Mouse (Mus musculus): ENCODE results near the gene Gm49673. TPM values are rescaled to one million over a fixed set of nuclear protein-coding genes. Genes with fewer than 3 reads are reported as not detected.
"Not testable (repeated sequence)": the region's sequence is repeated elsewhere in the genome, so short reads cannot be mapped to it uniquely, and the experiment has no call there.

Gene Gm49673
- total and polyA plus RNA-seq, 2 experiments from 2014 or later, result 0.35 to 6.0 TPM

- 38% methylated on average over 2 of the region's 3 CpGs for WGBS
- TF ChIP-seq CTCF (IDR thresholded peaks at IDR 0.05; ENCODE audit: low read depth), result peak; percentile 55
- DNase-seq (ENCODE audit: low spot score), result peak; percentile 34
These were observed 13.4 kb upstream of the Gm49673 start for GRCm38 (mm10) chr17:8160969-8161368.

GRCm38 (mm10) chr17:8158627-8159026 lies 11.0 kb upstream of the Gm49673 start:
- ATAC-seq; H3K4me2 ChIP-seq (ENCODE audit: low read depth, low read length): not testable (repeated sequence)

More at GRCm38 (mm10) chr17:8160969-8161368, 13.4 kb upstream of the Gm49673 start:
- H3K4me2 ChIP-seq (ENCODE audit: low read depth, low read length); ATAC-seq; H3K27me3 ChIP-seq (ENCODE audit: insufficient read depth, low read length); H3K36me3 ChIP-seq (ENCODE audit: insufficient read depth, low read length); H3K9ac ChIP-seq (replicated peaks; ENCODE audit: low read length); H3K27ac ChIP-seq; H3K4me3 ChIP-seq (ENCODE audit: low read length); H3K9me3 ChIP-seq (ENCODE audit: low read length); H3K4me1 ChIP-seq (ENCODE audit: insufficient read depth, low read length): not testable (repeated sequence)

DNA sequence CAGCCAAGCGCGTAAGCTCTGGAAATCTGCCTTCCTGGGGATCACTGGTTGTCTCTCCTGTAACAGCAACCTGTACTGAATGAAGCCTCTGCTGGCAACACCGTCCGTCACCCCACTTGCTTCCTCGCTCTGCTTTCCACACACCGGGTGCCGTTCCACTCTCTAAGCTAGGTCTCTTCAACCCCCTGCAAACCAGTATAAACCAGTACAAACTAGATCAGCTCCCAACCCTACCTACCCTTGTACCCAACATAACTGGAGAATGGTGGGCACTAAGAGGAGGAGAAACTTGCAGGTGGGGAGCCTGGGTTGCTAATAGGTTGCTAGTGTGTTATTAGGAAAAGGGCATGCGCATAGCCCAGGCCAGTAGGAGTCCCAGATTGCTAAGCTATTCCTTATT lies 8.4 kb upstream of the Gm49673 start:
- not testable (repeated sequence) for H3K4me1 ChIP-seq (ENCODE audit: insufficient read depth, low read length); H3K9ac ChIP-seq (replicated peaks; ENCODE audit: low read length); H3K9me3 ChIP-seq (ENCODE audit: low read length); H3K4me3 ChIP-seq (ENCODE audit: low read length); H3K36me3 ChIP-seq (ENCODE audit: insufficient read depth, low read length); H3K4me2 ChIP-seq (ENCODE audit: low read depth, low read length); H3K27ac ChIP-seq; ATAC-seq; DNase-seq (ENCODE audit: low spot score); H3K27me3 ChIP-seq (ENCODE audit: insufficient read depth, low read length)
- no CpG with 5 or more reads among the region's 8 CpGs for WGBS

More at GRCm38 (mm10) chr17:8158627-8159026, 11.0 kb upstream of the Gm49673 start:
- not testable (repeated sequence) for H3K36me3 ChIP-seq (ENCODE audit: insufficient read depth, low read length); H3K27me3 ChIP-seq (ENCODE audit: insufficient read depth, low read length); H3K4me1 ChIP-seq (ENCODE audit: insufficient read depth, low read length); H3K9me3 ChIP-seq (ENCODE audit: low read length); H3K27ac ChIP-seq; H3K9ac ChIP-seq (replicated peaks; ENCODE audit: low read length); H3K4me3 ChIP-seq (ENCODE audit: low read length); DNase-seq (ENCODE audit: low spot score)
- no CpG with 5 or more reads among the region's 1 CpGs for WGBS

GRCm38 (mm10) chr17:8155010-8155409 lies 7.4 kb upstream of the Gm49673 start:
- 85% methylated on average over 7 of the region's 7 CpGs for WGBS
- not testable (repeated sequence) for H3K4me3 ChIP-seq (ENCODE audit: low read length); H3K27me3 ChIP-seq (ENCODE audit: insufficient read depth, low read length); DNase-seq (ENCODE audit: low spot score); H3K36me3 ChIP-seq (ENCODE audit: insufficient read depth, low read length); H3K4me2 ChIP-seq (ENCODE audit: low read depth, low read length); H3K9me3 ChIP-seq (ENCODE audit: low read length); H3K9ac ChIP-seq (replicated peaks; ENCODE audit: low read length); ATAC-seq; H3K4me1 ChIP-seq (ENCODE audit: insufficient read depth, low read length); H3K27ac ChIP-seq

DNA sequence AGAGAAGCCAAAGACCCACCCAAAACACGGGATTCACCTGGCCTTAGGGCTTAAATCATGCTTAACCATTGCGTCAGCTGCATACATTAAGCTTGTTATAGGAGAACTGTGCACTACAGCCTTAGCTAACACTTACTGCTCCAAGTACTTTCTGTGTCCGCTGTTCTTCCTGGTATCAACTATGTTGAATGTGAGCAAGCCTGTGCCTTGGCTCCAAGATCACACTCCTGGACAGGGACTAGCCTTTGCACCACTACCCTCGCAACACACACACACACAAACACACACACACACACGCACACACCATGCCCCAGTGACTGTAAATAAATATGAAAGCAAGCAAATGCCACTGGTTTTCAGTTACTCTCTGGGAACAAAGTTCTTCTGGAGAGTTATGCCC lies 657 bp downstream of the Gm49673 start:
- H3K36me3 ChIP-seq (ENCODE audit: insufficient read depth, low read length); H3K27me3 ChIP-seq (ENCODE audit: insufficient read depth, low read length); H3K27ac ChIP-seq; H3K9me3 ChIP-seq (ENCODE audit: low read length); ATAC-seq; DNase-seq (ENCODE audit: low spot score); H3K4me1 ChIP-seq (ENCODE audit: insufficient read depth, low read length); H3K9ac ChIP-seq (replicated peaks; ENCODE audit: low read length): not testable (repeated sequence)
- Histone ChIP-seq H3K4me2 (ENCODE audit: low read depth, low read length) (peak overlapping the region; percentile 56), H3K4me3 (ENCODE audit: low read length) (peak overlapping the region; percentile 44)
- 10% methylated on average over 5 of the region's 5 CpGs for WGBS

GRCm38 (mm10) chr17:8143802-8144673 lies 3.5 kb downstream of the Gm49673 start:
- DNase-seq (ENCODE audit: low spot score), result peak; percentile 0
- 44% methylated on average over 13 of the region's 14 CpGs for WGBS
- H3K4me1 ChIP-seq (ENCODE audit: insufficient read depth, low read length); H3K27ac ChIP-seq; H3K4me2 ChIP-seq (ENCODE audit: low read depth, low read length); H3K36me3 ChIP-seq (ENCODE audit: insufficient read depth, low read length); H3K4me3 ChIP-seq (ENCODE audit: low read length); H3K9ac ChIP-seq (replicated peaks; ENCODE audit: low read length); H3K9me3 ChIP-seq (ENCODE audit: low read length); H3K27me3 ChIP-seq (ENCODE audit: insufficient read depth, low read length): not testable (repeated sequence)
- ATAC-seq, result peak; percentile 19

- peak; percentile 2 for DNase-seq (ENCODE audit: low spot score)
- not testable (repeated sequence) for H3K4me3 ChIP-seq (ENCODE audit: low read length)
- 57% methylated on average over 3 of the region's 3 CpGs for WGBS
These were observed 7.4 kb downstream of the Gm49673 start for GRCm38 (mm10) chr17:8140210-8140609.

GRCm38 (mm10) chr17:8138116-8138515 lies 9.5 kb downstream of the Gm49673 start:
- H3K27me3 ChIP-seq (ENCODE audit: insufficient read depth, low read length); DNase-seq (ENCODE audit: low spot score); H3K4me1 ChIP-seq (ENCODE audit: insufficient read depth, low read length); H3K4me3 ChIP-seq (ENCODE audit: low read length); H3K27ac ChIP-seq; H3K9ac ChIP-seq (replicated peaks; ENCODE audit: low read length); H3K36me3 ChIP-seq (ENCODE audit: insufficient read depth, low read length); H3K4me2 ChIP-seq (ENCODE audit: low read depth, low read length); ATAC-seq; H3K9me3 ChIP-seq (ENCODE audit: low read length): not testable (repeated sequence)
- WGBS, result 84% methylated on average over 5 of the region's 5 CpGs

More at GRCm38 (mm10) chr17:8140210-8140609, 7.4 kb downstream of the Gm49673 start:
- H3K27me3 ChIP-seq (ENCODE audit: insufficient read depth, low read length); H3K4me2 ChIP-seq (ENCODE audit: low read depth, low read length); H3K27ac ChIP-seq; H3K4me1 ChIP-seq (ENCODE audit: insufficient read depth, low read length); H3K9me3 ChIP-seq (ENCODE audit: low read length); H3K36me3 ChIP-seq (ENCODE audit: insufficient read depth, low read length); H3K9ac ChIP-seq (replicated peaks; ENCODE audit: low read length): not testable (repeated sequence)
- peak; percentile 39; the same call in 1 of the 2 replicates for ATAC-seq

- not testable (repeated sequence) for H3K4me1 ChIP-seq (ENCODE audit: insufficient read depth, low read length); H3K9me3 ChIP-seq (ENCODE audit: low read length); DNase-seq (ENCODE audit: low spot score); H3K27ac ChIP-seq; H3K27me3 ChIP-seq (ENCODE audit: insufficient read depth, low read length); H3K4me3 ChIP-seq (ENCODE audit: low read length); H3K9ac ChIP-seq (replicated peaks; ENCODE audit: low read length); H3K36me3 ChIP-seq (ENCODE audit: insufficient read depth, low read length); H3K4me2 ChIP-seq (ENCODE audit: low read depth, low read length)
- no CpG with 5 or more reads among the region's 6 CpGs for WGBS
- peak; percentile 77 for ATAC-seq
These were observed 16.7 kb downstream of the Gm49673 start for GRCm38 (mm10) chr17:8130849-8131248.

- H3K27me3 ChIP-seq (ENCODE audit: insufficient read depth, low read length); H3K36me3 ChIP-seq (ENCODE audit: insufficient read depth, low read length); H3K9ac ChIP-seq (replicated peaks; ENCODE audit: low read length); H3K9me3 ChIP-seq (ENCODE audit: low read length); H3K4me1 ChIP-seq (ENCODE audit: insufficient read depth, low read length); H3K4me3 ChIP-seq (ENCODE audit: low read length); DNase-seq (ENCODE audit: low spot score); H3K4me2 ChIP-seq (ENCODE audit: low read depth, low read length); ATAC-seq; H3K27ac ChIP-seq: not testable (repeated sequence)
- 72% methylated on average over 9 of the region's 9 CpGs for WGBS
These were observed 18.0 kb downstream of the Gm49673 start for GRCm38 (mm10) chr17:8129578-8129977.
